In the genomic region with DNA sequence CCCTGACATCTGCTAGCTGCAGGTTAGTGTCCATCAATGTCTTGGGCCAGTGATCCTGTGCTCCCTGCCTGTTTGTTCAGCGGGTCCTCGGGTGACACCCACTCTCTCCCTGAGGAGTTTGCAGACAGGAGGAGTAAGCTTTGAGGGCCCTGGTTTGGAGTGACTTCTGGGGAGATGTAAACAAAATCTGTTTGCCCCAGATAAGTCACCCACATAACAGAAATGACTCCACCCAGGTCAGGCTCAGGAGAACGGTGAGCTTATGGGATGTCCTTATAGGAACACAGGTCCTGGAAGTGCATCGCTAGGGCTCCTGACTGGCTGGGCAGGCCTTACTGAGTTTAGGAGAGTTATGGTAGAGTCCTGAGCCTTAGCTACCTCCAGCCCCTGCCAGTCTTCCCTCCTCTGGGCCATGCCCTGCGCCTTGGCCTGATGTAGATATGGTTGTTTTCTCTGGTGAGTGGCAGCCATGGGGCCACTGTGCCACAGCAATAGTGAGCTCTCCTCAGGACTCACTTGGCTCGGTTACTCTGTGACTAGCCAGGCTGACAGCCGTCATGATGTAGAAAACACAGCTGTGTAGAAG, we compare ENCODE assay signal across 12 mouse cellular contexts. TPM values are rescaled to one million over a fixed set of nuclear protein-coding genes. Genes with fewer than 3 reads are reported as not detected.
DNase-seq lines count a peak whose midpoint lies in the region; ATAC-seq and TF ChIP-seq lines count a peak whose summit lies in the region.
"Had no signal": no experiment of that assay in that cellular context is flagged by ENCODE, and none has a peak within 500 bp of the region (broad histone marks: within the 10 kb centered on the region; RNA-seq: fewer than 3 reads in every experiment).

No protein-coding gene starts in this region.

- no peak overlapping the region for H3K4me3 ChIP-seq in kidney, postnatal 0 days (replicated peaks; ENCODE audit: low read depth, low read length)
- no peak overlapping the region for H3K4me3 ChIP-seq in limb, embryonic 10.5 days
- H3K4me3 ChIP-seq in neural tube, embryonic 15.5 days (replicated peaks): no peak overlapping the region

- H3K9ac ChIP-seq in kidney, postnatal 0 days (ENCODE audit: low read depth, low read length): 0 out of 2 replicates have a peak overlapping the region, but pooled peaks have one; percentile 23
- no peak overlapping the region for H3K9ac ChIP-seq in neural tube, embryonic 15.5 days (replicated peaks)

- no peak for DNase-seq in kidney, postnatal 0 days (ENCODE audit: low spot score)
- DNase-seq in kidney, postnatal 14 days: no peak
- DNase-seq in limb, embryonic 10.5 days (ENCODE audit: low spot score): no peak
- no peak for DNase-seq in urinary bladder, postnatal 10 days (ENCODE audit: low spot score)
- no peak for DNase-seq in left cerebral cortex, postnatal 14 days (ENCODE audit: low spot score in 2 of 2)
- DNase-seq in kidney, adult 11 months: no peak
- DNase-seq: adrenal gland, postnatal 25 days; kidney, postnatal 4 days had no signal

- H3K36me3 ChIP-seq in kidney, postnatal 0 days (ENCODE audit: insufficient read depth, low read length): peaks cover 20% of the 10 kb centered on the region
- peaks cover 29% of the 10 kb centered on the region for H3K36me3 ChIP-seq in limb, embryonic 10.5 days
- peaks cover 21% of the 10 kb centered on the region for H3K36me3 ChIP-seq in neural tube, embryonic 15.5 days

- WGBS in kidney, postnatal 0 days: 68% methylated on average over 7 of the region's 7 CpGs
- 87% methylated on average over 7 of the region's 7 CpGs for WGBS in limb, embryonic 10.5 days
- 89% methylated on average over 7 of the region's 7 CpGs for WGBS in neural tube, embryonic 15.5 days

- TF ChIP-seq CTCF in kidney, postnatal 0 days (IDR thresholded peaks at IDR 0.05; ENCODE audit: low read depth): no peak

- H3K9me3 ChIP-seq in kidney, postnatal 0 days (replicated peaks; ENCODE audit: low read length): no peaks in the 10 kb centered on the region
- H3K9me3 ChIP-seq in limb, embryonic 10.5 days (replicated peaks): no peaks in the 10 kb centered on the region
- no peaks in the 10 kb centered on the region for H3K9me3 ChIP-seq in neural tube, embryonic 15.5 days (replicated peaks)

- H3K4me1 ChIP-seq in kidney, postnatal 0 days (replicated peaks; ENCODE audit: insufficient read depth, low read length): peaks cover 16% of the 10 kb centered on the region
- peaks cover 35% of the 10 kb centered on the region for H3K4me1 ChIP-seq in limb, embryonic 10.5 days
- peaks cover 45% of the 10 kb centered on the region for H3K4me1 ChIP-seq in neural tube, embryonic 15.5 days

- no peak for ATAC-seq in kidney, postnatal 0 days (replicated peaks; ENCODE audit: low FRiP score, low read depth)
- peak; percentile 36 for ATAC-seq in common myeloid progenitor, adult 5-6 weeks (replicated peaks; ENCODE audit: low read depth, poor library complexity, severe bottlenecking)
- ATAC-seq in neural tube, embryonic 15.5 days (ENCODE audit: low FRiP score): no peak
- ATAC-seq: lung, postnatal 0 days had no signal

- no peak overlapping the region for H3K4me2 ChIP-seq in kidney, postnatal 0 days (ENCODE audit: low read length)
- H3K4me2 ChIP-seq in neural tube, embryonic 15.5 days: peak overlapping the region; percentile 96; the same call in 1 of the 2 replicates

- no peak overlapping the region for H3K27ac ChIP-seq in kidney, postnatal 0 days
- peak overlapping the region; percentile 48 for H3K27ac ChIP-seq in limb, embryonic 10.5 days
- H3K27ac ChIP-seq in neural tube, embryonic 15.5 days (replicated peaks): 0 out of 2 replicates have a peak overlapping the region, but pooled peaks have one; percentile 18

- intact Hi-C loops in left cerebral cortex, postnatal 14 days (cut with DNase I): no loop called here

- no peaks in the 10 kb centered on the region for H3K27me3 ChIP-seq in kidney, postnatal 0 days (ENCODE audit: insufficient read depth, low read length)
- no peaks in the 10 kb centered on the region for H3K27me3 ChIP-seq in limb, embryonic 10.5 days (ENCODE audit: low read depth, poor library complexity, severe bottlenecking)
- H3K27me3 ChIP-seq in neural tube, embryonic 15.5 days (replicated peaks): no peaks in the 10 kb centered on the region

RNA-seq across cellular contexts. Expression of gene Sppl2b, which starts 3.4 kb away (rescaled TPM):
- 34.3 and 36.1 TPM in 2 replicates for polyA plus RNA-seq in kidney, postnatal 0 days (2015; fragmentation: Nextera tagmentation; extraction: Ambion mirVana)
- 29.8 and 37.1 TPM in 2 replicates for total RNA-seq in common myeloid progenitor, adult 5-6 weeks (2017)
- polyA plus RNA-seq in limb, embryonic 10.5 days (2016; fragmentation: Nextera tagmentation; extraction: Ambion mirVana): 44.9 and 48.5 TPM in 2 replicates
- polyA plus RNA-seq in neural tube, embryonic 15.5 days (2015; fragmentation: Nextera tagmentation; extraction: Ambion mirVana): 78.6 and 84.1 TPM in 2 replicates
- 10 to 100 TPM; 81.8 to 89.3 TPM for total RNA-seq in left cerebral cortex, postnatal 14 days (2021)

RNA-seq across cellular contexts. Expression of gene Lsm7, which starts 3.4 kb away (rescaled TPM):
- polyA plus RNA-seq in kidney, postnatal 0 days (2015; fragmentation: Nextera tagmentation; extraction: Ambion mirVana): 269 and 270 TPM in 2 replicates
- total RNA-seq in common myeloid progenitor, adult 5-6 weeks (2017): 398 and 403 TPM in 2 replicates
- polyA plus RNA-seq in limb, embryonic 10.5 days (2016; fragmentation: Nextera tagmentation; extraction: Ambion mirVana): 358 and 440 TPM in 2 replicates
- polyA plus RNA-seq in neural tube, embryonic 15.5 days (2015; fragmentation: Nextera tagmentation; extraction: Ambion mirVana): 226 and 240 TPM in 2 replicates
- total RNA-seq in left cerebral cortex, postnatal 14 days (2021): 10 to 100 TPM; 46.4 to 52.7 TPM

RNA-seq across cellular contexts. Expression of gene Tmprss9, which starts 13.2 kb away (rescaled TPM):
- 0.04 TPM in 1 of 2 replicates, not detected in the other for polyA plus RNA-seq in kidney, postnatal 0 days (2015; fragmentation: Nextera tagmentation; extraction: Ambion mirVana)
- total RNA-seq in common myeloid progenitor, adult 5-6 weeks (2017): not detected in 2 replicates
- polyA plus RNA-seq in limb, embryonic 10.5 days (2016; fragmentation: Nextera tagmentation; extraction: Ambion mirVana): 0.04 TPM in 2 replicates
- polyA plus RNA-seq in neural tube, embryonic 15.5 days (2015; fragmentation: Nextera tagmentation; extraction: Ambion mirVana): 0.09 and 0.35 TPM in 2 replicates
- total RNA-seq in left cerebral cortex, postnatal 14 days (2021): under 1 TPM; 0.13 to 0.18 TPM
- total RNA-seq: adrenal gland, postnatal 25 days had no signal
- polyA plus RNA-seq: lung, postnatal 0 days had no signal

RNA-seq across cellular contexts. Expression of gene Lingo3, which starts 14.6 kb away (rescaled TPM):
- 0.61 and 0.89 TPM in 2 replicates for polyA plus RNA-seq in kidney, postnatal 0 days (2015; fragmentation: Nextera tagmentation; extraction: Ambion mirVana)
- 0.05 TPM in 1 of 2 replicates, not detected in the other for total RNA-seq in common myeloid progenitor, adult 5-6 weeks (2017)
- 0.44 and 0.60 TPM in 2 replicates for polyA plus RNA-seq in limb, embryonic 10.5 days (2016; fragmentation: Nextera tagmentation; extraction: Ambion mirVana)
- 14.6 and 18.6 TPM in 2 replicates for polyA plus RNA-seq in neural tube, embryonic 15.5 days (2015; fragmentation: Nextera tagmentation; extraction: Ambion mirVana)
- 10 to 100 TPM; 30.0 to 33.0 TPM for total RNA-seq in left cerebral cortex, postnatal 14 days (2021)
- polyA plus RNA-seq: gonadal fat pad, adult 2 months; lung, postnatal 0 days had no signal

RNA-seq across cellular contexts. Expression of gene Oaz1, which starts 32.0 kb away (rescaled TPM):
- 1,422 and 1,480 TPM in 2 replicates for polyA plus RNA-seq in kidney, postnatal 0 days (2015; fragmentation: Nextera tagmentation; extraction: Ambion mirVana)
- total RNA-seq in common myeloid progenitor, adult 5-6 weeks (2017): 288 TPM in 2 replicates
- 2,414 and 2,486 TPM in 2 replicates for polyA plus RNA-seq in limb, embryonic 10.5 days (2016; fragmentation: Nextera tagmentation; extraction: Ambion mirVana)
- 1,221 and 1,325 TPM in 2 replicates for polyA plus RNA-seq in neural tube, embryonic 15.5 days (2015; fragmentation: Nextera tagmentation; extraction: Ambion mirVana)
- total RNA-seq in left cerebral cortex, postnatal 14 days (2021): 100 to 1,000 TPM; 433 to 483 TPM
